Mouse (Mus musculus) small intestine, adult 10 weeks (tissue): ENCODE measurements around the gene Atp8b5. TPM values are rescaled to one million over a fixed set of nuclear protein-coding genes. Genes with fewer than 3 reads are reported as not detected.

Source experiments
- polyA plus RNA-seq: library from polyadenylated mRNA; stranded (reverse); fragments of 350-450 nt; fragmentation: Illumina TruSeq; extraction: RNeasy Lipid Tissue Mini Kit (QIAGEN cat#74804); gene quantifications from one replicate; pipeline ENCODE4 v1.2.3, GENCODE M21; 2014; ENCODE audit warnings: low replicate concordance

Atp8b5 gene
- polyA plus RNA-seq = 0.15 TPM

DNA sequence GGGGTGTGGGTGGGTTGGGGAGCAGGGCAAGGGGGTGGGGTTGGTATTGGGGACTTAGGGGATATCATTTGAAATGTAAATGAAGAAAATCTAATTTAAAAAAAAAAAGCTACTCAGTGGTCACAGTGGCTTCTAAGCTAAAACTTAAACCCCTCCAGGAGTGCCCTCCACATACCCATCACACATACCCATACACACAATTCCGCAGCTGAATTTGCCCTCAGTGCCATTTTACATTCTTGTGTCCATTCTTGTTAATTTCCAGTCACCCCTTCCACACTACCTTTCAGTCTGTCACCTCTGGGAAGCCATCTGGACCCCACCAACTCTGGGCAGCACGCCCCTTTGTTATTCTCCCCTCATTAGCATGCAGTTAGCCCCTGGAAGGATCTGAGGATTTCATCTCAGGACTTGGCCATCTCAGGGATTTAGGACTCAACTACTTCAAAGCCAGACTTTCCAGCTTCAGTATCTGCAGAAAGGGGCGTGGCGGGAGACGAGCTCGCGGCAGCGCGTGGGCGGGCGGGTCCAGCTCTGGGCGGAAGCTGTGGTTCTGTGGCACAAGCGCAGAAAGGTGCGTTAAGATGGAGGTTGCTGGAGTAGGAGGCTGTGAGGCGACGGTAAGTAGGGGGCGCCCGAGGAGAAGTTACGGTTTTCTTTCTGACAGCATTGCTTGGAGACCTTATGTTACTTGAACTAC lies at the start of gene Atp8b5:
TSS of gene Atp8b5 (plus strand) at position 537 of the 700 bp plus-strand sequence.

GRCm38 (mm10) chr4:43381408-43382154 lies 114.6 kb downstream of the Atp8b5 start, which contains the start of gene Rusc2:
Rusc2 (plus strand) TSS chr4:43381979.

Other genes with a start within 250 kb of the Atp8b5 start
- gene Pigo, start 241.3 kb upstream of the Atp8b5 start, polyA plus RNA-seq = 1.2 TPM
- 8.4 TPM for gene Stoml2, start 235.4 kb upstream of the Atp8b5 start, polyA plus RNA-seq
- gene Fam214b, start 220.9 kb upstream of the Atp8b5 start, polyA plus RNA-seq = 4.2 TPM
- 6.9 TPM for gene Unc13b, start 208.2 kb upstream of the Atp8b5 start, polyA plus RNA-seq
- not detected for gene Rusc2, start 114.8 kb downstream of the Atp8b5 start, polyA plus RNA-seq
- gene Fam166b, start 162.0 kb downstream of the Atp8b5 start, polyA plus RNA-seq = not detected
- gene Tesk1, start 174.8 kb downstream of the Atp8b5 start, polyA plus RNA-seq = 0.45 TPM
- gene Cd72, start 187.5 kb downstream of the Atp8b5 start, polyA plus RNA-seq = 6.6 TPM
- gene Sit1, start 216.6 kb downstream of the Atp8b5 start, polyA plus RNA-seq = not detected
- gene Ccdc107, start 225.7 kb downstream of the Atp8b5 start, polyA plus RNA-seq = 3.3 TPM
- 14.2 TPM for gene Arhgef39, start 232.5 kb downstream of the Atp8b5 start, polyA plus RNA-seq
- gene Car9, start 239.8 kb downstream of the Atp8b5 start, polyA plus RNA-seq = 31.9 TPM